Mouse (Mus musculus): ENCODE results near the gene Gal3st1.

DNA sequence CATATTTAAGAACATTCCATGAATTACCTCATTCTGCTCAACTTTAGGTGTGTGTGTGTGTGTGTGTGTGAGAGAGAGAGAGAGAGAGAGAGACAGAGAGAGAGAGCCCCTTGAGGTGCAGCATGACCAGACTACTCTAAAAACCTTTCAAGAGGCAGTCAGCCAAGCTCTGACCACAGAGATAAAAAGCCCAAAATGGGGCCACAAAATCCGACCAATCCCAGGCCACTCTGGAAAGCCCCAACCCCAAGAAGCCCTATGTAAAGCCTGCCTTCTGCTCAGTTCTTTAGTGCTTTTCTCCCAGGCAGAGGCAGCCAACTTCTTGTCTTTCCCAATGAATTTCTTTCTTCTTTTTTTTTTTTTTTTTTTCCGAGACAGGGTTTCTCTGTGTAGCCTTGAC, 22.5 kb upstream of the Gal3st1 start:
- no peak for TF ChIP-seq POLR2A (IDR thresholded peaks at IDR 0.05; ENCODE audit: control insufficient read depth, extremely low read depth, insufficient read depth, low read length, poor library complexity)
- no peak for TF ChIP-seq CTCF (IDR thresholded peaks at IDR 0.05; ENCODE audit: borderline replicate concordance, control insufficient read depth, extremely low read depth, insufficient read depth, low read length, poor library complexity)
